Mouse (Mus musculus): ENCODE data around the gene Stpg2.
"Not testable (repeated sequence)": the region's sequence is repeated elsewhere in the genome, so short reads cannot be mapped to it uniquely, and the experiment has no call there.

The Stpg2 gene

DNA sequence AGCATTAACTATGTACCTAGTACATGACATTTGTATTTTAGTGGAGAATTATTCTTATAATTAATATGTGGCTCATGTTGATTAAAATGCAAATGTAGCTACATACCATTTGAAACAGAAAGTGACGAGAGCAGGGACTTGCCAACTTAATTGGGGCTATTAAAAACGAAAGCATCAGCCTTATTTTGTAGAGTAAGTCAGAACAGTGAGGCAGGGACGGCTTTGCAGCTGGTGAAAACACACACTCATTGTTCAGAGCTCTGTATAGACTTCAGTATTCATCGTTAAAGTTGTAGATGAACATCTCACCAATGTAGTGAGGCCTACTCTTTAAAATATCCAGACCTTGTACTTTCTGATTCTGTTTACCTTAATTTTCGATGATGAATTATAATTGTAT, 213.6 kb downstream of the Stpg2 start:
- no peak for DNase-seq (ENCODE audit: low spot score in 2 of 2)

DNA sequence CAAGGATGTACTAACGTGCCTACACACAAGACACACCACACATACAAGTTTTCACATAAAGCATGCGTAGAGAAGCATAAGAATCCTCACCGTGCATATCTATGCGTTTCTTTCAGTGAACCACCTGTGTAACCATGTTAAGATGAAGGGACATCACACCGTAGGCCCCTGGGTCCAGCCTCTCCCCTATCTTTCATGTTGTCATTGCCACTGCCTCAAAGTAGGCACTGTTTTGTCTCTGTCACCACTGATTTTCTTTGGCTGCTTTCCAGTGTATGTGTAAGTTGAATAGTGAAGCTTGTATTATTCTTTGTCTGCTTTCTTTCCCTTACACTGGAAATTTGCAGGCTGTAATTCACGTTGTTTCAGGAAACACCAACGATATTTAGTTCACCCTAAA, 236.7 kb downstream of the Stpg2 start:
- DNase-seq (ENCODE audit: low spot score in 2 of 2): no peak

DNA sequence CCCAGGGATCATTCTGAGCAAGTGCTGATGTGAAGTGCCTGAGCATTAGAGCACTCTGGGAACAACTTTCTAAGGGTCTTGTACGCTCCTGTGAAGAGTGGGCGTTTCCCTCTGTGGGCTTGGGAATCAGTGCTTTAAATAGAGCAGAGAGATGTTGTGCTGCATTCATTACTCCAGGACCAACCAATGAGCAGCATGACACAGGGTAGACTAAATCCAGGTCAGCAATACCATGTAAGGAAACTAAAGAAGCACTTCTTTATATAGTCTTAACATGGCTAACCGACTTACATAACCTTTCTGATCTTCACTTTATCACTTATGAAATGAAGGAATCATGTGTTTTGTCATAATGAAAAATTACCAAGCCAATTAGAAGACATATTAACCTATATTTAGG, 290.4 kb downstream of the Stpg2 start:
- no peak for DNase-seq (ENCODE audit: low spot score in 2 of 2)

DNA sequence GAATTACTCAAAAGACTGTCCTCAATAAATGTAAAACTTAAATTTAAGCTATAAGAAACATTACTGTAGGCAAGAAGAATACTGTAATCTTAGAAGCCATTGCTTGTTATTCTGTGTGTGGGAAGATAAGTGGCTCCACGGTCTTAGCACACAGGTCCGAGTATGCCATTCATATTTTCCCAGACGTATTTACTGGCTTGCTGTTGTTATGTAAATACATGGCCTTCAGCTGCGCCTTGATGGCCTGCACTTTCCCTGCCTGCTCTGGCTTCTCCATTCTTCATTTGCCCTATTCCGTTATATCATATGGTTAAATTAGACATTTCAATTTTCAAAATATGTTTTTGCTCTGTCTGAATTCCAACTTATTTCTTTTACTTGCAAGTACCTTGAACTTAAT, 296.7 kb downstream of the Stpg2 start:
- DNase-seq (ENCODE audit: low spot score in 2 of 2): no peak

DNA sequence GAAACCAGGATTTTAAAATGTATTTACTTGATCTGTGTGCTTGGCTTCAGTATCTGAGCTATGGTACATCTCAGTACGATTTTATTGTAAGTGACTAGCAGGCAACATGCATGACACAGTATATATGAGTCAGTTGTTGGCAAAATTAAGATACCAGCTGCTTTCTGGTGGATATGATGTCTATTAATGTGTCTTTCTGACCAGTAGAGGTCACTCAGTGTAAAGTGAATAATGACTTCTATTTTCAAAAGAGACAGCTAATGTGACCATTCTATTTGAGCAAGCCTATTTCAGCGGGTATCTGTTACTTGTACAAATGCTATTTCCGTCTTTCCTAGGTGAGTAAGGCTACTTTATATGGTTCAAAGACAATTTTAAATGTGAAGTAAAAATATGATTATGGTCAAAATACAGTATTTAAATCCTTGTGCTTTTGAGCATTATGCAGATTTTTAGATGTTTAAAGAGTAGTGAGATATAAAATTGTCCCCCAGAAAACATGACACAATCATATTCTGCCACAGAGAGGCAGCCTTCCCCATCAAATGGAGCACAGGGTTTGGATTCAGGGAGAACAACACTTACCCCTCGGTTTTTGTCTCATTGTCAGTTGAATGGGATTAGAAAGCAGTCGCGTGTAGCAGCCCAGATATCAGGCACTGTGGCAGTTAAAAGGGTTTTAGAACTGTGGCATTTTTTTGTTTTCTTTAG, 303.9 kb downstream of the Stpg2 start:
- no peak for DNase-seq (ENCODE audit: low spot score in 2 of 2)

DNA sequence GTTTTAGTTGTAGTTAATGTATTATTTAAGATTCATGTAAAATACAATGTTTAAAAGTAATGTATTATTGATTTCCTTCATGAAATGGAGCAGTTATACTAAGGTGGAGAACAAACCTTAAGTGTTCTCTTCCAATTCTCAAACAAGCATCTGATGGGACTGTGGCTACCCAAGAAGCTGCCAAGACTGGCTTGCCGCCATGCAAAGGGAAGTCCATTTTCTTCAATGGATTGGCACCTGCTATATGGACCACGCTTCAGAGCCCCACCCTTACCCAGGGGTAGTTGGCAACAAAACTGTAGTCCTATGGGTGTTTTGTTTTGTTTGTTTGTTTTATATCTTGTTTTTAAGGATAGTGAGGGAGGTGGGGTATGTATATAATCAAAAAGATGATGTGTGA, 373.0 kb downstream of the Stpg2 start:
- no peak for DNase-seq (ENCODE audit: low spot score in 2 of 2)

DNA sequence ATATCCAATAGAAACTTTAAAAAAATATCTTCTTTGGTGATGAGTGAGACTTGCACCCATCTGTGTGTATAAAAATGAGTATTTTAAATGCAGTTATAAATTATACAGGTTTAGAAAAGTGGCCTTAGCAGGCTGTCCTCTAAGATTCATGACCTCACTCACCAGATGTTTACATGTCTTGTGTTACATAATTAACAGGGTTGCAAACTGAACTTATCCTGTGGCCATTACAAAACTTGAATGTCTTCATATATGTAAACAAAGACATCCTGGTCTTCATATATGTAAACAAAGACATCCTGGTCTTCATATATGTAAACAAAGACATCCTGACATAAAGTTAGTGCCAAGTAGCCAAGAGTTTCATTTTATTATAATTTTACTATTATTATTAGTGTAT, 375.8 kb downstream of the Stpg2 start:
- DNase-seq (ENCODE audit: low spot score in 2 of 2): no peak

DNA sequence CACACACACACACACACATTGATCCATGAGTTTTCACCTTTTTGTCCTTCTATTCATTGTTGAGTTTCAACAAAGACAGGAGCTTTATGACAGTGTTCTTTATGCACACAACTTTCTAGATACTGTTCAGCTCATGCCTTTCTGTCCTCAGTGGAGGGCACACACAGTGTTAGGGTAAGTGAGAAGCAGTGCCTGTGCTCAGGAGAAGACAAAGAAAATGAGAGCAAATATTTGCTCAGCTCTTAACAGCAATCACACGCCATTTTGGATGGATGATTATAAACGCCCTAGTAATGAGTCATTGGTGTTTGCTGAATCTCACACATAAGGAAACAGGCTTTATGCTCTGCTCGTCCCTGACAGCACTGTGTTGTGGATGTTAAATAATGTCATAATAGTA, 394.0 kb downstream of the Stpg2 start:
- no peak for DNase-seq (ENCODE audit: low spot score in 2 of 2)

DNA sequence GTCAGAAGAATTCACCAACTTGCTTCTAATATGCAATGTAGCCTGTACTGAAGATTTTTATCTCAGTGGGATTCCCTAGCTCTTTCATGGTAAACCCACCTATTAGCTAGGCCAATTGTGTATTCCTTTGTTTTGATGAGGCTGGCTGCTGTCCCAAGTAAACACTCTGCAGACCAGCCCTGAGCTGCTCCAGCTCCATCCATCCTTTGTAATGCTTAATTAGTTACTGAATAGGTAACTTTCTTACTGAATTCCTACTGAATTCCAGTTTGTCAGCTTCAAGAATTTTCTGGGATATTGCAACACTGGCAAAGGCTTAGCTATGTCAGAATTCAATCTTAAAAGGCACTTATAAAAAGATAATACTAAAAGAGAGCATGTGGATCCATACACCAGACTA, 402.8 kb downstream of the Stpg2 start:
- not testable (repeated sequence) for DNase-seq (ENCODE audit: low spot score in 2 of 2)

DNA sequence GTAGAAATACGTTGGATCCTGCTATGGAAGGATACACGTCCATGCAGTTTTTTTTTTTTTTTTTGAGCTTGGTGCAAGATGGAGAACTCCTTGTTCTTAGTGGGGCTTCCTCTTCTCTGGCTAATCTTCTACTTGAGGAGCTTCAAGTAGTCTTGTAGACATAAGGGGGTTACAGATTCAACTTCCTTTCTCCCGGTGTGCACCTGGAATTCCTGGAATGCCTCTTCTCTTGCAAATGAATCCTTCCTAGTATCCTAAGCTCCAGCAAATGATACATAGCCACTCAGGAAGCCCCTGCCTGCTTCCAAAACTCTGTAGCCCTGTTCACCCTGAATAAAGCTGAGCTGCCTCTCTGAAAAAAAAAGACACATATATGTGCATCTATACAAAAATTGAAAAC, 409.1 kb downstream of the Stpg2 start:
- no peak for DNase-seq (ENCODE audit: low spot score in 2 of 2)

DNA sequence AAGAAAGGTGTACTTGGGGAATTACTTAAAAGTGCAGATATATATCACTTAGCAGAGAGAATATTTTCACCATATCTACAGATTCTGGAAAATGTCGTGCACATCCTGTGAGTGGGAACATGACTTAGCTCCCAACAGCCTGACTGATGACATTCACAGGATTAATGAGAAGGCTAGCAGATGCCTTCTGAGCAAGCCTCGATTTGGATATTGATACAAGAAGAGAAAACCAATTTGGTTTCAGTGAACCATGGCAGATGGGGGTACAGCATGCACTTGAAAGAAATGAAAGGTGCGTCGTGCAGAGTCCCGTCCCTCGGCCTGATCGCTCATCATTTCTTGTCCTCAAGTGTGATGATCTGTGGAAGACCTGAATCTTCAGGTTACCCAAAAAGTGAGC, 410.3 kb downstream of the Stpg2 start:
- DNase-seq (ENCODE audit: low spot score in 2 of 2): no peak

DNA sequence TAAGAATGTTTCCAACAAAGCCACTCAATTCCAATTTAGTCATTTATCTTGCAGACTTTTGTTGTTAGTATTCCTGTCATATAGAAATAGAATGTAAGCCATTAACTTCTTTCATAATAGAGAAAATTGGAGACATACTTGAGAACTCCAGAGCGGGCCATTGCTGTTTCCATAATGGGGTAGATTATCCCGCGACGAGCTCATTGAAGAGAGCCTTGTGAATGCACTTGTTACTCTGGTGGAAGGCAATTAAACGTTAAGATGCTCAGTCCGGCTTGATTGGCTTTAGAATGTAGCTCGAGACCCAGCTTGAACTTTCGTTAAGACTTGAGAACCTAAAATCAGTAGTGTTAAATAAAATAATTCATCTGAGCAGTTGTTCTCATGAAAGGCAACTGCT, 432.4 kb downstream of the Stpg2 start:
- DNase-seq (ENCODE audit: low spot score in 2 of 2): no peak

DNA sequence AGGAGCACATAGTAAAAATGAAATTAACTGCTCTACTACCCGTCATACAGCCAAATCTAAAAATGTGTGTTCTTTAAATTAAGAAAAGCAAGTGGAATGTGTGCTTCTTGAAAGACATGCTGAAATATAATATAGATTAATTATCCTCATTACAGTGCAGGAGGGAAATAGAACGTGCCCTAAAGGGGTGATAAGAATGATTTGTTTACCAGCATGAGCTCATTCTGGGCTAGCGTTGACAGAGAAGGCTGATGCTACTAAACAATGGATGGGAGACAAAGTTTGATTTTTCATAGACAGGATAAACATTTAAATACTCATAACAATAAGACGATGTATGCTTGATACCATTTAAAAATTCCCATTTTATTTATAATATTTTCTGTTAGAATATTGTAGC, 446.0 kb downstream of the Stpg2 start:
- DNase-seq (ENCODE audit: low spot score in 2 of 2): no peak

DNA sequence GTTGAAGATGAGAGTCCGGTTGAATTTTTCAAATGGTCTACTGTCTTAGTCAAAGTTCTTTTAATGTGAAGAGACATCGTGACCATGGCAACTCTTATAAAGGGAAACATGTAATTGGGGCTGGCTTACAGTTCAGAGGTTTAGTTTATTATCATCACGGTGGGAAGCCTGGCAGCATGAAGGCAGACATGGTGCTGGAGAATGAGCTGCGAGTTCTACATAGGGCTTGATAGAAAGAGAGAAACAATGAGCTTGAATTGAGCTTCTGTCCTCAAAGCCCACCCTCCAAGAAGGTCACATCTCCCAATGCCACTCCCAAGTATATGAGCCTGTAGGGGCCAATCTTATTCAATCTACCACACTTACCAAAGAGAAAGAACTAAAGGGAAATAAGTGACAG, 453.9 kb downstream of the Stpg2 start:
- no peak for DNase-seq (ENCODE audit: low spot score in 2 of 2)

DNA sequence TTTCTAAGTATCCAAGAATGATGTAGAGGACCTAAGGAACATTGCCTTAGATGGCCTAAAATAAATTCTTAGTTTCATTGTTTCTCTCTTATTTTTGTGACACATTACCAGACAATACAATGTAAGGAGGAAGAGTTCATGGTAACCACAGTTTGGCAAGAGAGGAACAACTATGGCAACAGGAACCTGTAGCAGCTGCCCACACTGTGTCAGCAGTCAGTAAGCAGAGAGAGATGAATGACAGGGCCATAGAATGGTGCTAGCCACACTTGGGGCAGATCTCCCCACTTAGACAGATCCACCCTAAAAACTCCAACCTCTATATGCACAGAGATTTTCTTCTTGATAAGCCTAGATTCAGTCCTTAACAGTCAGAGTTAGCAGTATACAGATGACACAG, 456.7 kb downstream of the Stpg2 start:
- no peak for DNase-seq (ENCODE audit: low spot score in 2 of 2)

DNA sequence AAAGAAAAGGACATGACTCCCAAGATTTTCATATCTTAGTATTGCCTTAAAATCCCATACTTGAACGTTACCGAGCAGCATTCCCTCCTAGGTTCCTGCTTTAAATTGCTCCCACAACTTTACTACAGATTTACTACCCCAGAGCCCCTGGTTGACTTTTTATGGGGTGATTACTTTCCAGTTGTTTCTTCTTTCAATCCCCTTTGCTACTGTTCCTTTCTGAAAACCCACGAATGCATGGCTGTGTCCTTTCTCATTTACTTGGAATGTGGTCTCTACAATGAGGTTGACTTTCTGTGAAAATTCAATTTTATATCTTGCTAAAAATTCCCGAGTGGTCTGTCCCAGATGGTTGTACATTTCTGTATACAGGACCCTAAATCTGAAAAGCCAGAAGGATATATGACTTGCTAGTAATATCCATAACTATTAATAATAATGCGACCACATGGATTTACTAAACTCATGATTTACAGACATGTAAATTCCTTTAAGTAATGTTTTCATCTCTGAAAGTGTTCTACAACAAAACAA, 458.3 kb downstream of the Stpg2 start:
- DNase-seq (ENCODE audit: low spot score in 2 of 2): no peak

DNA sequence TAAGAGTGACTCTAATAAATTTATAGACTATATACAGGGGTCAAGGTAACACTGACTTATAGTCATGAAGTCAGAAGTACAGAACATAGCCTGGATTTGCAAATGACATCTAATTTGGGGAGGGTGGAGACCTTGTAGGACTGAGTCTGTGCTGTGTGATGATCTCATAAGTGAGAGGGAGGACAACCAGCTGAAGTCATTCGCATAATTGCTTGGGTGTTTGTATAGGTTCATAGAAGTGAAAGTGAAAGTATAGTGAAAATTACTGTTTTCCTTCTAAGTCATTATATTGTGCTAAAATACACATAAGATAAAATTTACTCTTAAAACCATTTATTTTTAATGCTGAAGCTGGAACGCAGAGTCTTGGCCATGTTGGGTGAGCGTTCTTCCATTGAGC, 459.6 kb downstream of the Stpg2 start:
- DNase-seq (ENCODE audit: low spot score in 2 of 2): no peak

DNA sequence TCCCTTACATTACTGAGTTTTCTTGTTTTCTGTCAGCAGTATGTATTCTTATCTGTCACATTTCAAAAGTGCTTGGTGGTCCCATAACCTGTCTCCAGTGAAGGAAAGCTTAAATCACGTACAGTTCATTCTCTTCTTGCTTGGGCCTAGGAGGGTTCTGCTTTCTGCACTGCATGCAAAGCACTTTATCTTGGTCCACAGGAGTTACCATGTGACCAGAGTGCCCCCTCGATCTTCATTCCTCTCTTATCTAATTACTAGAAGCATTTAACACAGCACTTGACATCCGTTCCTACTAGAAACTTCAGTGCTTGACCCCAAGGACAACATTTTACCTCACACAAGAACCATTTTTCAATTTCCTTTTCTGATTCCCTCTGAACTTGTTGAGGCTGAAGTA, 470.7 kb downstream of the Stpg2 start:
- no peak for DNase-seq (ENCODE audit: low spot score in 2 of 2)

DNA sequence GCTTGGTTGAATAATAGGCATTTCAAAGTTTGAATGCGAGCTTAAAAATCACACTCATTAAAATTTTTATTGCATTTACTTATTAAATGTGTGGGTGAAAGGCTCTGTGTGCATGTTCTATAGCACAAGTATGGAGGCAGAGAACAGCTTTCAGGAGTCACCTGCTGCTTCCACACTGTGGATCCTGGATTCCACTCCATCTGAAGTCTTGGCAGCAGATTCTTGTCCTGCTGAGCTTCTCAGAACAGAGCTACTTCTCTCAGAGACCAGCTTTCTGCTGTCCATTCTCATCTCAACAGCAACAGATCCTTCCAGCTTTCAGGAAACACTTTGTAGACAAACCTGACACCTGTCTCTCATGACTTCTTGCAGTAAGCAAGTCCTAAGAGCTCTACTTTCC, 471.2 kb downstream of the Stpg2 start:
- no peak for DNase-seq (ENCODE audit: low spot score in 2 of 2)

DNA sequence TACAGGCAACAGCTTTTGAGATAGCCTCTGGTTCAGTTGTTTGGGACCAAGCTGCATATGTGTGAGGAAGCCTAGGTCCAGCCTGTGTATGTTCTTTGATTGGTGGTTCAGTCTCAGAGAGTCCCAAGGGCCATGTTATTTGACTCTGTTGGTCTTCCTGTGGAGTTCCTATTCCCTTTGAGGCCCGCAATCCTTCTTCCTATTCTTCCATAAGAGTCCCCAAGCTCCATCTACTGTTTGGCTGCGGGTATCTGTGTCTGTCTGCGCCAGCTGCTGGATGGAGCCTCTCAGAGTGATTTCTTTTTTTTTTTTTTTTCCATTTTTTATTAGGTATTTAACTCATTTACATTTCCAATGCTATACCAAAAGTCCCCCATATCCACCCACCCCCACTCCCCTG, 498.7 kb downstream of the Stpg2 start:
- not testable (repeated sequence) for DNase-seq (ENCODE audit: low spot score in 2 of 2)

DNA sequence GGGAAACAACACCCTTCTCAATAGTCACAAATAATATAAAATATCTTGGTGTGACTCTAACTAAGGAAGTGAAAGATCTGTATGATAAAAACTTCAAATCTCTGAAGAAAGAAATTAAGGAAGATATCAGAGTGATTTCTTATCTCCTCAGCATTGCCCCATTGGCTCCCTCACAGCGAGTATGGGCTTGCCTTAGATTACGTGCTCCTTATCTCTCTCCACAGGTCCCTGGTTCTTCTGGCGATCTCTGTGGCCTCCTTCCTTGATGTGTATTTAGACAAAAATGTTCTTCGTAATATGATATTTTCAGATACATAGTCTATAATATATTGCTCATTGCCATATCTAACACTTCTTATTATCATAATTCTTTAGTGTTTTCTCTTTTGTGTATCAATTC, 501.9 kb downstream of the Stpg2 start:
- DNase-seq (ENCODE audit: low spot score in 2 of 2): not testable (repeated sequence)

DNA sequence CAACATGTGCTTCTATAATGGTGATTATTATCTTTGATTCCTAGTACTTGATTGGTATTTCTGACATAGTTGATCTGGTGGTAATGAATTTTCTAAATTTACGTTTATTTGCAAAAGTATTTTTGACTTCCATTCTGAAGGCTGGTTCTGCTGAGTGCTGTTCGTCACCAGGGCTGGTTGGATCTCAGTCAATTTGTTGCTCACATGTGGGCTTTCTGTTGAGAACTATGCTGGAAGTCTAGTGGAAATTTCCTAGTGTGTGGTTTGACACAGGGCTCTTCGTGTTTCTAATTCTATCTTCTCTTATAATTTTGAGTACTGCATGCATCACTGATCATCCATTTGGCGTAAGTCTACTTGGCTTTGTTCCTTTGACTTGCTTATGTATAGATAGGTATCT, 504.3 kb downstream of the Stpg2 start:
- DNase-seq (ENCODE audit: low spot score in 2 of 2): no peak

DNA sequence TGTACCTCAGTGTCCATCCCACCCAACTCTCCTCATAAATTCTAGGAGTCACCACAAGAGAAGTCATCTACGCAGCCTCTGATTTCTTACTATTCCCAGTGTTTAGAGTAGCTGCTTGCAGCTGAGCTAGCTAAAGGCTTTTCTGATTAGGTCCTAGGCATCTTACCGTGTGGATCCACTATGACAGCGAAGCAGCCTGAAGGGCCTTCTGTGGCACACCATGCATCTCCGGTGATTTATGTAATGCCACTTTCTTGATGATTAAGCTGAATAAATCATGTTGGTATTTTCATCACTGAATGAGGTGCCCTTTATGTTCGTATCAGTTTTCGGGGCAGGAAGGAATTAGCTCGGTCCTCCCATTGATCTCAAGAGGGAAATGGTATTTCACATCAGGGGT, 523.3 kb downstream of the Stpg2 start:
- DNase-seq (ENCODE audit: low spot score in 2 of 2): no peak

DNA sequence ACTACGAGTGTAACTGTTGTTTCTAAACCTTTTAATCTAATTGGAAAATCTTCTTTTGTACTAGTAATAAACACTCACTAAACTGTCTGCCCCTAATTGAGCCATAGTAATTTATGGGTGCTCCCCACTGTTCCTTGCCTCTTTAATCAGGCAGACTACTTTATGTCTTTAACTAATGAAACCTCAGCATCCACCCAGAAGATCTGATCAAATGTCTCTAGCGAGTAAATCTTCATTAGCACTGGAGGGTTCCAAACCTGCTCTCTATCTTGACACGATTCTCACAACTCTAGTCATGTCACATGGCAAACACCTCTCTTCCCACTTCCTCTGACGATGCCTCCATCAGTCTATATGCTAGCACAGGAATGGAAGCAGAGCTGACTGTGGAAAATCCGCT, 523.8 kb downstream of the Stpg2 start:
- DNase-seq (ENCODE audit: low spot score in 2 of 2): no peak

Data from urinary bladder, postnatal 4 days (tissue).